Mouse (Mus musculus): ENCODE measurements around the gene Gm5127.

DNA sequence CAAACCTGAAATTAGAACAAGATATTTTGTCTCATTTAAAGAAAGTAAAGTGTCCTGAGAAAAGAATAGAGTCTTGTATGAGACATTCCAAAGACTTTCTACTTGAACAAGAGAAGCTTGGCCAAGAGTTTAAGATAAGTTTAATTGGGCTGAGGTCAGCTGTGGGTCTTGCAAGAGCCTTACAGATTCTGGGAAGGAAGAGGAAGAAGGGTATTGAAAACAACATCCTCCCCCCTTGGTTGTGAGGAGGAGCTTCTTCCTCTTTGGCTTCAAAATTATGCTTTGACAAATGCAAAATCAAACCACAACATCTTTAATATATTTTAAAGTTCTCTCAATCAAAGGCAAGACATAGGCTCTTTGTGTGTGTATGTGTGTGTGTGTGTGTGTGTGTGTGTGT, 50.6 kb downstream of the Gm5127 start:
- TF ChIP-seq POLR2A (IDR thresholded peaks at IDR 0.05; ENCODE audit: borderline replicate concordance, insufficient read depth, low read length) (no peak), CTCF (IDR thresholded peaks at IDR 0.05; ENCODE audit: borderline replicate concordance, insufficient read depth, low read depth, low read length) (no peak)

Measured in cerebellum, adult 2 months (tissue).